Mouse (Mus musculus) forebrain, embryonic 13.5 days (tissue): ENCODE measurements around the gene Mrpl33. TPM values are rescaled to one million over a fixed set of nuclear protein-coding genes. Genes with fewer than 3 reads are reported as not detected.
A peak's percentile ranks its signal among the peaks of the same experiment; 100 is the strongest.
"Not testable (repeated sequence)": the region's sequence is repeated elsewhere in the genome, so short reads cannot be mapped to it uniquely, and the experiment has no call there.

Experiments used
- ATAC-seq: fragments of 200-750 bp; cut with Nextera tagmentation; 2 replicates; pipeline ENCODE4 v1.8.0; 2017
- H3K27ac ChIP-seq: fragments of 300-500 bp; sonication (generic); 2 replicates; pipeline ENCODE4 v1.5.1; 2015; ENCODE audit warnings: inconsistent platforms, mild to moderate bottlenecking, moderate library complexity
- H3K27me3 ChIP-seq: fragments of 300-500 bp; sonication (generic); 2 replicates; pipeline ENCODE4 v1.6.1; 2015; ENCODE audit warnings: mild to moderate bottlenecking, inconsistent platforms
- H3K36me3 ChIP-seq: fragments of 300-500 bp; sonication (generic); 2 replicates; pipeline ENCODE4 v1.6.1; 2015; ENCODE audit warnings: mild to moderate bottlenecking, inconsistent platforms; ENCODE audit not compliant: poor library complexity, severe bottlenecking
- H3K4me1 ChIP-seq: fragments of 300-500 bp; sonication (generic); 2 replicates; pipeline ENCODE4 v1.6.1; 2015; ENCODE audit warnings: inconsistent platforms
- H3K4me2 ChIP-seq: fragments of 300-500 bp; sonication (generic); 2 replicates; pipeline ENCODE4 v1.6.1; 2015; ENCODE audit warnings: inconsistent platforms, mild to moderate bottlenecking, moderate library complexity
- H3K4me3 ChIP-seq: fragments of 300-500 bp; sonication (generic); 2 replicates; pipeline ENCODE4 v1.5.1; 2015; ENCODE audit warnings: mild to moderate bottlenecking, inconsistent platforms
- H3K9ac ChIP-seq: fragments of 300-500 bp; sonication (generic); 2 replicates; pipeline ENCODE4 v1.6.1; 2015; ENCODE audit warnings: mild to moderate bottlenecking, inconsistent platforms
- H3K9me3 ChIP-seq: fragments of 300-500 bp; sonication (generic); replicated peaks from 2 replicates; pipeline ENCODE4 v1.6.1; 2016; ENCODE audit warnings: inconsistent platforms
- WGBS: fragments of 180-500 bp; shearing (Covaris S2); methylation state at CpG from one replicate; pipeline ENCODE4 v1.1.7; 2015; 5-methylcytosine and 5-hydroxymethylcytosine counted together
- polyA plus RNA-seq: library from polyadenylated mRNA; unstranded; fragments of >200 nt; fragmentation: Nextera tagmentation; extraction: Ambion mirVana; gene quantifications from 2 replicates; pipeline ENCODE4 v1.2.1, GENCODE M21; 2015

Mrpl33 gene
- polyA plus RNA-seq, 1 experiment from 2014 or later = 254 TPM

- Histone ChIP-seq H3K4me3 (no peak overlapping the region), H3K27me3 (no peaks in the 10 kb centered on the region), H3K36me3 (no peaks in the 10 kb centered on the region), H3K4me2 (no peak overlapping the region), H3K9me3 (no peaks in the 10 kb centered on the region), H3K4me1 (peaks cover 6% of the 10 kb centered on the region; the same call in 1 of the 2 replicates), H3K9ac (no peak overlapping the region), H3K27ac (no peak overlapping the region)
- 96% methylated on average over 3 of the region's 3 CpGs for WGBS
- ATAC-seq = no peak
Observed at GRCm38 (mm10) chr5:31573722-31574121, 23.0 kb upstream of the Mrpl33 start.

DNA sequence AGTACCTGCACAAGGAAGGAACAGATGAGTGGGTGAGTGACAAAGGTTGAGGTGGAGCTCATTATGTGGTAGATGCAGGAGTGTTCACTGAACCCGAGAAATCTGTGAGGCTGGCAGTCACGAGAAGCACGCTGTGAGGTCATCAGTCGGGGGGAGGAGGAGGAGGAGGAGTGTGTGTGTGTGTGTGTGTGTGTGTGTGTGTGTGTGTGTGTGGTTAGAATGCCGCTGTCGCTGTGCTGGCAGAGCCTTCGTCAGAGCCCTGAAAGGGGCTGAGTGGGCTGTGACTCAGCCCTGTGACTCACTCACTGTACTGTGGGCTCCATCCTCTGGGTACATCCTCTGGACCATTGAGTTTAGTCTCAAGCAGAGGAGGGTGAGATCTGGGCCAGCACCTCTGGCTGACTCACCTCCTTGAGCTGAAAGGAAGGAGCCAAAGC lies 20.2 kb upstream of the Mrpl33 start:
- no peak overlapping the region for H3K27ac ChIP-seq
- no peak overlapping the region for H3K4me3 ChIP-seq
- no peak overlapping the region for H3K4me2 ChIP-seq
- H3K36me3 ChIP-seq = no peaks in the 10 kb centered on the region
- WGBS = 82% methylated on average over 7 of the region's 7 CpGs
- ATAC-seq = no peak
- H3K4me1 ChIP-seq = no peaks in the 10 kb centered on the region
- no peaks in the 10 kb centered on the region for H3K9me3 ChIP-seq
- H3K9ac ChIP-seq = no peak overlapping the region
- H3K27me3 ChIP-seq = no peaks in the 10 kb centered on the region

DNA sequence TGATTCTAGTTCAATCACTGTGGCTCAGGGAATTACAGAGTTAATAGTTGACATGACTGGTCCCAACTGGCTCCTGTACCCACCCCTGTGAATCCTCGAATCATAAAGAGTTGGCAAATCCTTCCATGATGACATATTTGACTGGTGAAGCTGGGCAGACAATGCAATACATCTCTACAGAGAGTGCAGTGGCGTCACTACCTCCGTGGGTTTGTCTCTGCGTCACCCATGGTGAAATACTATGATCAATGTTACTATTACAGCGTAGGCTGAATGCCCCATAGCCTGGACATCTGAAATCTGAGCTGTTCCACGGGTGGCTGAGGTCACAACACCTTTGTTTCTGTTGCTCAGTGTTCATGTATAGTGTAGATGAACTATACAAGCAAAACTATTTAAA lies 15.5 kb upstream of the Mrpl33 start:
- Histone ChIP-seq H3K27me3 (no peaks in the 10 kb centered on the region), H3K9me3 (no peaks in the 10 kb centered on the region), H3K4me3 (no peak overlapping the region), H3K27ac (no peak overlapping the region), H3K36me3 (no peaks in the 10 kb centered on the region), H3K4me1 (no peaks in the 10 kb centered on the region), H3K4me2 (no peak overlapping the region), H3K9ac (no peak overlapping the region)
- WGBS = 80% methylated on average over 6 of the region's 6 CpGs
- no peak for ATAC-seq

DNA sequence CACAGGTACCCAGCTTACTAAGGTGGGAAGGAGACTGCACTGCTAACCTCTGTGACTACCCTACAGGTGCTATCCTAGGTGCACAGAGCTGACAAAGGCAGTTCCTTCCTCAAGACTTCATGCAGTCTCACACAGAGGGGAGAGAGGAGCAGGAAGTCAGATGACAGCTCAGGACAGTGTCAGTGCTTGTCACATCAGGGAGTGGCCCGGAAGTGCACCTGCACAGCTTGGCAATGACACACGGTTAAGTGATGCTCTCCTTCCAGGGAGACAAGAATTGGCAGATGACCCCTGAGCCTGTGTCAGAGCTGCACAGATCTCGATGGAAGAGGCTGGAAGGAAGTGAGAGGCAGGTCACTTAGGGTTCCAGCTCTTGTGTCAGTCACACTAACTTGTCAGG lies 14.8 kb upstream of the Mrpl33 start:
- 91% methylated on average over 3 of the region's 3 CpGs for WGBS
- H3K4me1 ChIP-seq = no peaks in the 10 kb centered on the region
- ATAC-seq = no peak
- H3K9me3 ChIP-seq = no peaks in the 10 kb centered on the region
- no peak overlapping the region for H3K27ac ChIP-seq
- no peak overlapping the region for H3K4me2 ChIP-seq
- no peaks in the 10 kb centered on the region for H3K36me3 ChIP-seq
- no peaks in the 10 kb centered on the region for H3K27me3 ChIP-seq
- H3K4me3 ChIP-seq = no peak overlapping the region
- no peak overlapping the region for H3K9ac ChIP-seq

DNA sequence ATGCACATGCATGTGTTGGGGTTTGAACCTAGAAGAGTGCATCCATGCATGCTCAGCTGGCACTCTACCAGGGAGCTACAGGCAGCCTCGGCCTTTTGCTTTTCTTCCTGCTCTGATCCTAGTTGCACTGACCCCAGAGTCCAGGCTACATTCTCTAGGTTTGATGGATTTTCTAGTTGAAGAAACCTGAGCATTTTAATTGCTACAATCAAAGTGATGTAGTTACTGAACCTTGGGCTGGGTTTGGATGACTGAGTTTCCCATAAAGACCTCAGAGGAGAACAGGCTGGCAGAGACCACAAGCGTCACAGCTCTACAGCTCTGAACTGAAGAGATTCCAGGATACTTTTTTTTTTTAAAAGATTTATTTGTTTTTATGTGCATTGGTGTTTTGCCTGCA lies 13.5 kb upstream of the Mrpl33 start:
- H3K9ac ChIP-seq = no peak overlapping the region
- 84% methylated on average over 2 of the region's 2 CpGs for WGBS
- no peak for ATAC-seq

DNA sequence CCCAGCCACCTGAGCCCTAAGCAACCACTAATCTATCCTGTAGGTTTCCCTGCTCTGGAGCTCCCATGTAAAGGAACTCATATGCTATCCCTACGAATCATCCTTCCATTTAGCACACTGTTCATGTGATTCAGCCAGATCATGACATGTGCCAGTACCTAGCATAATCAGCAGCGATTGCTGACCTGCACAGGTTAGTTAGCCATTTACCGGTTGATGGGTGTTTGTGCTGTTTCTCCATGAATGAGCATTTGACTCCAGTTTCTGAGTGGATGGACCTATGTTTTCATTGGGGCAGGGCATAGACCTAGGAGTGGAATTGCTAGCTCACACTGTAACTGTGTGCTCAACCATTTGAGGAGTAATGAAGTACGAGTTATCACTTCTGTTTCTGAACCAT lies 11.2 kb upstream of the Mrpl33 start:
- Histone ChIP-seq H3K9me3 (no peaks in the 10 kb centered on the region), H3K4me1 (no peaks in the 10 kb centered on the region), H3K4me3 (no peak overlapping the region), H3K9ac (no peak overlapping the region), H3K27me3 (no peaks in the 10 kb centered on the region), H3K27ac (no peak overlapping the region), H3K36me3 (no peaks in the 10 kb centered on the region), H3K4me2 (no peak overlapping the region)
- WGBS = 91% methylated on average over 4 of the region's 4 CpGs
- ATAC-seq = no peak

More for the DNA sequence above, 13.5 kb upstream of the Mrpl33 start:
- H3K27ac ChIP-seq = no peak overlapping the region
- H3K9me3 ChIP-seq = no peaks in the 10 kb centered on the region
- H3K4me3 ChIP-seq = no peak overlapping the region
- no peaks in the 10 kb centered on the region for H3K4me1 ChIP-seq
- H3K27me3 ChIP-seq = no peaks in the 10 kb centered on the region
- H3K4me2 ChIP-seq = no peak overlapping the region
- H3K36me3 ChIP-seq = no peaks in the 10 kb centered on the region

GRCm38 (mm10) chr5:31588016-31588415 lies 8.7 kb upstream of the Mrpl33 start:
- Histone ChIP-seq H3K4me3 (no peak overlapping the region), H3K9me3 (no peaks in the 10 kb centered on the region), H3K27ac (no peak overlapping the region), H3K4me1 (no peaks in the 10 kb centered on the region), H3K9ac (no peak overlapping the region), H3K36me3 (no peaks in the 10 kb centered on the region), H3K27me3 (no peaks in the 10 kb centered on the region), H3K4me2 (no peak overlapping the region)
- ATAC-seq = no peak
- 76% methylated on average over 2 of the region's 2 CpGs for WGBS

GRCm38 (mm10) chr5:31588672-31589071 lies 8.1 kb upstream of the Mrpl33 start:
- not testable (repeated sequence) for ATAC-seq, H3K9me3 ChIP-seq, H3K36me3 ChIP-seq, H3K27me3 ChIP-seq, H3K4me3 ChIP-seq, H3K4me2 ChIP-seq, H3K27ac ChIP-seq, H3K4me1 ChIP-seq, H3K9ac ChIP-seq
- 87% methylated on average over 8 of the region's 8 CpGs for WGBS

DNA sequence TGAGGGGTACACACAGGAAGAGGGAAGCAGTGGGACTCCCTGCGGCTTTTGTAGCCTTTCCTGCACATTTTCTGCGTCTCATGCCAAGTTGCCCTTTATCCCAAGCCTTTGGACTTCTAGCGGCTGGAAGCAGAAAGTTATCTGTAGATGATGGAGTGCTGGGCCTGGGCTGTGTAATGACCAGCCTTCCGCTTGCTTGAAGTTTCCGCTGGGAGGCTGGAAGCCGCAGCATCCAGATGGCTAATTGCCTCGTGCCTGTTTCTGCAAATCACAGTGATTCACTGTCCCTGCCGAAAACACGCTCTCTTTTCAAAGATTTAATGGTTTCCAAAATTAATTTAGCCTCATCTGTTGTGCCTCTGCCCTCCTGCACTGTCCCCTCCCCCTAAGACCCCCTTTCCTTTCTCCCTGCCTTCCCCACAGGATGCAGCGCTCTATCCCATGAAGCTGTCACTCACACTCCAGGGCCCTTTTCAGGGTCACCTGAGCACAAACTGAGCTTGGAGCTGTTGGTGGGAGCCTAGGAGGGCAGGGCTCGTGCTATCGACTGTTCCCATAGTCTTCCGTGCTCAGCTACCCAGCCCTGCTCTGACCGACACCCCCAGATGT lies 6.9 kb upstream of the Mrpl33 start:
- Histone ChIP-seq H3K36me3 (no peaks in the 10 kb centered on the region), H3K9me3 (no peaks in the 10 kb centered on the region), H3K27ac (no peak overlapping the region), H3K4me2 (no peak overlapping the region), H3K9ac (no peak overlapping the region), H3K4me1 (no peaks in the 10 kb centered on the region), H3K27me3 (no peaks in the 10 kb centered on the region), H3K4me3 (no peak overlapping the region)
- 61% methylated on average over 14 of the region's 14 CpGs for WGBS
- peak; percentile 50; the same call in 1 of the 2 replicates for ATAC-seq

GRCm38 (mm10) chr5:31591122-31591521 lies 5.6 kb upstream of the Mrpl33 start:
- no peak overlapping the region for H3K4me3 ChIP-seq
- H3K9me3 ChIP-seq = no peaks in the 10 kb centered on the region
- no peak for ATAC-seq
- no peak overlapping the region for H3K4me2 ChIP-seq
- 89% methylated on average over 7 of the region's 7 CpGs for WGBS
- no peaks in the 10 kb centered on the region for H3K27me3 ChIP-seq
- H3K4me1 ChIP-seq = no peaks in the 10 kb centered on the region
- H3K27ac ChIP-seq = no peak overlapping the region
- H3K9ac ChIP-seq = no peak overlapping the region
- no peaks in the 10 kb centered on the region for H3K36me3 ChIP-seq

DNA sequence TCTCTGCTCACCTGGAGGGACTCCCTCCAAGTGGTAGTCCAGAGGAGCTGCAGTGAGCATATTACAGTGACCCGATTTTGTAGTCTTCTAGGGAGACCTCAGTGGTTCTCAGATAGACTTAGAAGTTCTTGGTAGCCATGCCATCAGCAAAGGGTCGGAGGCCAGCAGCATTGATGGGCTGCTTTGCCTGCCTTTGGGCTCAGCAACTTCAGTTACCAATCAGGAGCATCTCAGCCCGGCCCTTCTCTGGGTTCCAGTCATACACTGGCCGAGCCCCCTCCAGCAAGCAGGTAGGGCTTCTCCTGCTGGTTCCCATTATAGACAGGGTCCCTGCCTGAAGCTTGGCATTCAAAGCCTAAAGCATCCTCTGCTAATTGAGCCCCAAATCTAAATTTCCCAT lies 867 bp upstream of the Mrpl33 start:
- no peak overlapping the region for H3K4me3 ChIP-seq
- ATAC-seq = no peak
- 42% methylated on average over 4 of the region's 4 CpGs for whole genome bisulfite sequencing
- no peak overlapping the region for H3K9ac ChIP-seq
- no peaks in the 10 kb centered on the region for H3K9me3 ChIP-seq
- H3K36me3 ChIP-seq = no peaks in the 10 kb centered on the region
- peaks cover 7% of the 10 kb centered on the region for H3K4me1 ChIP-seq
- H3K4me2 ChIP-seq = no peak overlapping the region
- no peak overlapping the region for H3K27ac ChIP-seq
- H3K27me3 ChIP-seq = peaks cover 9% of the 10 kb centered on the region; the same call in 1 of the 2 replicates

DNA sequence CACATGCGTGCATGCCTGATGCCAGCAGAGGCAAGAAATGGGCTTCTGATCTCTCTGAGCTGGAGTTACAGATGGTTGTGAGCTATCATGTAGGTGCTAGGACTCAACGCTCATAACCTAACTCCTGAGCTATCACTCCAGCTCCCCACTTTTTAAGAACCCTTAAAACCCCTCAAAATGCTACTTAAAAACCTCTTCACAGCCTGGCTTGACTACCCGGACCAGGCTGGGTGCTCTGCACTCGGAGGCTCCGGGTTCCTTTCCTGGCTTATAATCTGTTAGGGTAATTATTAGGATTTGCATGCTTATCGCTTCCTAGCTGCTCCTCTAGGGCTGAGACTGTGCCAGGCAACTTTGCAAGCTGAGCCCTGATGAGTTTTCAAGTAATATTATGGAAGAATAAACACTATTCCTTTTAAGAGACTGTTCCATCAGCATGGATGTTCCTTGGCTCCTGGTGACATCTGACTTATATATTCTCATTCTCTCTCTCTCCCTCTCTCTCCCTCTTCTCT lies 752 bp downstream of the Mrpl33 start:
- no peak overlapping the region for H3K4me3 ChIP-seq
- H3K4me1 ChIP-seq = peaks cover 7% of the 10 kb centered on the region
- no peak overlapping the region for H3K27ac ChIP-seq
- ATAC-seq = no peak
- H3K27me3 ChIP-seq = peaks cover 9% of the 10 kb centered on the region; the same call in 1 of the 2 replicates
- 0 out of 2 replicates have a peak overlapping the region, but pooled peaks have one; percentile 59 for H3K4me2 ChIP-seq
- H3K9ac ChIP-seq = 0 out of 2 replicates have a peak overlapping the region, but pooled peaks have one; percentile 64
- H3K9me3 ChIP-seq = no peaks in the 10 kb centered on the region
- no peaks in the 10 kb centered on the region for H3K36me3 ChIP-seq
- WGBS = 73% methylated on average over 6 of the region's 6 CpGs

- no peak overlapping the region for H3K4me3 ChIP-seq
- 83% methylated on average over 7 of the region's 7 CpGs for WGBS
Observed at GRCm38 (mm10) chr5:31598121-31598520, 1.4 kb downstream of the Mrpl33 start.

More at GRCm38 (mm10) chr5:31598121-31598520, 1.4 kb downstream of the Mrpl33 start:
- peaks cover 7% of the 10 kb centered on the region for H3K4me1 ChIP-seq
- no peak overlapping the region for H3K27ac ChIP-seq
- H3K9ac ChIP-seq = no peak overlapping the region
- peaks cover 9% of the 10 kb centered on the region; the same call in 1 of the 2 replicates for H3K27me3 ChIP-seq
- no peaks in the 10 kb centered on the region for H3K9me3 ChIP-seq
- ATAC-seq = no peak
- no peak overlapping the region for H3K4me2 ChIP-seq
- no peaks in the 10 kb centered on the region for H3K36me3 ChIP-seq
